In genomic region chr13:99163521-99164359, GRCm38 (mm10) we compare ENCODE assay signal across 10 mouse cellular contexts. TPM values are rescaled to one million over a fixed set of nuclear protein-coding genes. Genes with fewer than 3 reads are reported as not detected.
DNase-seq lines count a peak whose midpoint lies in the region; ATAC-seq and TF ChIP-seq lines count a peak whose summit lies in the region.
"Had no signal": no experiment of that assay in that cellular context is flagged by ENCODE, and none has a peak within 500 bp of the region (broad histone marks: within the 10 kb centered on the region; RNA-seq: fewer than 3 reads in every experiment).

No protein-coding gene starts in this region.

- peak; percentile 84 for TF ChIP-seq EP300 in lung, postnatal 0 days (IDR thresholded peaks at IDR 0.05)

- H3K27me3 ChIP-seq in lung, postnatal 0 days (replicated peaks; ENCODE audit: insufficient read depth, low read length) = no peaks in the 10 kb centered on the region
- no peaks in the 10 kb centered on the region for H3K27me3 ChIP-seq in limb, embryonic 13.5 days
- no peaks in the 10 kb centered on the region for H3K27me3 ChIP-seq in stomach, embryonic 15.5 days (replicated peaks)

- intact Hi-C loops in gastrocnemius, adult 2 months (cut with DNase I) = no loop called here

- H3K4me2 ChIP-seq in lung, postnatal 0 days (replicated peaks; ENCODE audit: low read depth, low read length) = no peak overlapping the region
- peak overlapping the region; percentile 36 for H3K4me2 ChIP-seq in limb, embryonic 13.5 days (replicated peaks)
- no peak overlapping the region for H3K4me2 ChIP-seq in stomach, embryonic 15.5 days
- H3K4me2 ChIP-seq: liver, embryonic 11.5 days had no signal

- TF ChIP-seq CTCF in gastrocnemius, adult 2 months (IDR thresholded peaks at IDR 0.05) = no peak
- no peak for TF ChIP-seq CTCF in lung, postnatal 0 days (IDR thresholded peaks at IDR 0.05)

- DNase-seq in gastrocnemius, adult 2 months = no peak
- DNase-seq in gastrocnemius, adult 18-20 months (ENCODE audit: low spot score) = no peak
- peak; percentile 71 for DNase-seq in lung, postnatal 0 days (ENCODE audit: low spot score)
- no peak for DNase-seq in lung, postnatal 25 days (ENCODE audit: low spot score)
- no peak for DNase-seq in layer of hippocampus, adult 11-12 months (ENCODE audit: low spot score)
- DNase-seq in left cerebral cortex, adult 8-10 months (ENCODE audit: low spot score in 2 of 2) = no peak
- DNase-seq: cerebellum, postnatal 14 days had no signal

- peak overlapping the region; percentile 46 for H3K27ac ChIP-seq in gastrocnemius, adult 2 months
- H3K27ac ChIP-seq in lung, postnatal 0 days (ENCODE audit: low read length) = peak overlapping the region; percentile 32; the same call in 1 of the 2 replicates
- H3K27ac ChIP-seq in limb, embryonic 13.5 days = peak overlapping the region; percentile 65
- H3K27ac ChIP-seq in stomach, embryonic 15.5 days = peak overlapping the region; percentile 28; the same call in 1 of the 2 replicates

- 18% methylated on average over 10 of the region's 10 CpGs for WGBS in lung, postnatal 0 days
- 22% methylated on average over 10 of the region's 10 CpGs for WGBS in limb, embryonic 13.5 days
- WGBS in stomach, embryonic 15.5 days = 18% methylated on average over 10 of the region's 10 CpGs

- no peak overlapping the region for H3K4me3 ChIP-seq in gastrocnemius, adult 2 months
- H3K4me3 ChIP-seq in lung, postnatal 0 days (ENCODE audit: low read depth, low read length) = no peak overlapping the region
- no peak overlapping the region for H3K4me3 ChIP-seq in limb, embryonic 13.5 days
- no peak overlapping the region for H3K4me3 ChIP-seq in stomach, embryonic 15.5 days (replicated peaks)

- peak; percentile 71 for ATAC-seq in lung, postnatal 0 days
- ATAC-seq in limb, embryonic 13.5 days (ENCODE audit: low FRiP score, low read depth) = peak; percentile 54; the same call in 1 of the 2 replicates
- no peak for ATAC-seq in stomach, embryonic 15.5 days (ENCODE audit: insufficient read depth, low FRiP score, low read depth)

- H3K9ac ChIP-seq in lung, postnatal 0 days (replicated peaks; ENCODE audit: low read depth) = no peak overlapping the region
- no peak overlapping the region for H3K9ac ChIP-seq in limb, embryonic 13.5 days
- H3K9ac ChIP-seq in stomach, embryonic 15.5 days = no peak overlapping the region

- no peaks in the 10 kb centered on the region for H3K36me3 ChIP-seq in lung, postnatal 0 days (ENCODE audit: insufficient read depth, low read length)
- H3K36me3 ChIP-seq in limb, embryonic 13.5 days = no peaks in the 10 kb centered on the region
- H3K36me3 ChIP-seq in stomach, embryonic 15.5 days = no peaks in the 10 kb centered on the region

- H3K4me1 ChIP-seq in lung, postnatal 0 days (ENCODE audit: insufficient read depth, low read depth, low read length) = no peaks in the 10 kb centered on the region
- H3K4me1 ChIP-seq in limb, embryonic 13.5 days = peaks cover 29% of the 10 kb centered on the region
- peaks cover 12% of the 10 kb centered on the region; the same call in 1 of the 2 replicates for H3K4me1 ChIP-seq in stomach, embryonic 15.5 days

- no peaks in the 10 kb centered on the region for H3K9me3 ChIP-seq in lung, postnatal 0 days (ENCODE audit: low read length)
- no peaks in the 10 kb centered on the region for H3K9me3 ChIP-seq in limb, embryonic 13.5 days
- no peaks in the 10 kb centered on the region for H3K9me3 ChIP-seq in stomach, embryonic 15.5 days

RNA-seq across cellular contexts. Expression of gene Zfp366, which starts 20.9 kb away (rescaled TPM):
- total RNA-seq in gastrocnemius, adult 2 months (2021) = 1 to 10 TPM; 3.1 to 7.8 TPM
- total RNA-seq in gastrocnemius, adult 18-20 months (2021) = 1 to 10 TPM; 3.8 to 3.9 TPM
- 1.6 and 2.0 TPM in 2 replicates for polyA plus RNA-seq in lung, postnatal 0 days (2015; fragmentation: Nextera tagmentation; extraction: Ambion mirVana)
- 0.52 and 0.56 TPM in 2 replicates for polyA plus RNA-seq in limb, embryonic 13.5 days (2015; fragmentation: Nextera tagmentation; extraction: Ambion mirVana)
- 0.57 and 0.68 TPM in 2 replicates for polyA plus RNA-seq in stomach, embryonic 15.5 days (2015; fragmentation: Nextera tagmentation; extraction: Ambion mirVana)
- 1 to 10 TPM; 3.1 to 4.1 (median 3.9) TPM for total RNA-seq in left cerebral cortex, adult 8-10 months (2022)
